Mouse (Mus musculus) G1E (cell line): ENCODE data around the gene Adamtsl3. TPM values are rescaled to one million over a fixed set of nuclear protein-coding genes. Genes with fewer than 3 reads are reported as not detected.

ENCODE experiments used
- ATAC-seq: 2 replicates; pipeline ENCODE4 v1.8.0; 2016; ENCODE audit warnings: mild to moderate bottlenecking; ENCODE audit not compliant: insufficient number of reproducible peaks, poor library complexity, low FRiP score, severe bottlenecking; ENCODE audit errors: extremely low read depth
- DNase-seq: peaks from one replicate; pipeline ENCODE4 v3.0.0; 2012; ENCODE audit warnings: low spot score
- H3K27me3 ChIP-seq: 2 replicates; pipeline ENCODE4 v1.6.1; 2012; ENCODE audit warnings: mild to moderate bottlenecking, low read length, inconsistent platforms; ENCODE audit not compliant: insufficient read depth
- H3K36me3 ChIP-seq: replicated peaks from 2 replicates; pipeline ENCODE3; 2012; ENCODE audit warnings: mild to moderate bottlenecking, inconsistent platforms
- H3K4me1 ChIP-seq: 2 replicates; pipeline ENCODE4 v1.6.1; 2012; ENCODE audit warnings: low read depth, low read length, inconsistent platforms, mixed read lengths; ENCODE audit not compliant: insufficient read depth
- H3K4me3 ChIP-seq: 2 replicates; pipeline ENCODE4 v1.5.1; 2012; ENCODE audit warnings: low read depth, mild to moderate bottlenecking, inconsistent platforms, low read length, moderate library complexity, mixed read lengths
- H3K9me3 ChIP-seq: replicated peaks from 2 replicates; pipeline ENCODE4 v1.6.1; 2012; ENCODE audit warnings: inconsistent platforms
- CTCF ChIP-seq: IDR thresholded peaks from 2 replicates; pipeline ENCODE4 v1.5.1; 2012; ENCODE audit warnings: low read depth, low read length, inconsistent platforms, mixed read lengths
- GATA1 ChIP-seq: IDR thresholded peaks from 2 replicates; pipeline ENCODE4 v1.6.1; 2012; ENCODE audit warnings: borderline replicate concordance, low read length, inconsistent platforms, mixed read lengths
- GATA2 ChIP-seq: IDR thresholded peaks from 2 replicates; pipeline ENCODE4 v1.6.1; 2012; ENCODE audit warnings: low read depth, low read length, inconsistent platforms, borderline replicate concordance
- POLR2AphosphoS5 ChIP-seq: IDR thresholded peaks from 2 replicates; pipeline ENCODE4 v1.6.1; 2012; ENCODE audit warnings: low read depth, low read length, inconsistent platforms; ENCODE audit not compliant: insufficient replicate concordance
- TAL1 ChIP-seq: conservative IDR thresholded peaks from 2 replicates; pipeline ENCODE4 v1.6.1; 2012; ENCODE audit warnings: low read depth, low read length, inconsistent platforms, mixed read lengths
- polyA plus RNA-seq: library from polyadenylated mRNA; stranded (reverse); fragments of >175 nt; gene quantifications from 2 replicates; pipeline ENCODE4 v1.2.3, GENCODE M21; 2012
- total RNA-seq, 2 experiments: library from RNA; stranded (forward) in 1 of 2; stranded (reverse) in 1 of 2; fragments of 200-1000 nt in 1 of 2; fragments of >200 nt in 1 of 2; fragmentation: Nextera tagmentation in 1 of 2; gene quantifications; 2 replicates each; pipeline ENCODE4 v1.2.3; 2014 to 2017

Gene Adamtsl3
- total and polyA plus RNA-seq, 3 experiments = 0.49 TPM; not detected in 2

- TF ChIP-seq TAL1 = no peak
- no peak for TF ChIP-seq GATA2
- TF ChIP-seq POLR2AphosphoS5 = no peak
- TF ChIP-seq CTCF = no peak
- TF ChIP-seq GATA1 = no peak
- ATAC-seq (no peak), DNase-seq (no peak)
- H3K27me3 ChIP-seq = no peaks in the 10 kb centered on the region
- H3K36me3 ChIP-seq = no peaks in the 10 kb centered on the region
- H3K9me3 ChIP-seq = no peaks in the 10 kb centered on the region
- H3K4me3 ChIP-seq = no peak overlapping the region
- H3K4me1 ChIP-seq = no peaks in the 10 kb centered on the region
Measured at GRCm38 (mm10) chr7:82533188-82533587, 197.7 kb downstream of the Adamtsl3 start.

DNA sequence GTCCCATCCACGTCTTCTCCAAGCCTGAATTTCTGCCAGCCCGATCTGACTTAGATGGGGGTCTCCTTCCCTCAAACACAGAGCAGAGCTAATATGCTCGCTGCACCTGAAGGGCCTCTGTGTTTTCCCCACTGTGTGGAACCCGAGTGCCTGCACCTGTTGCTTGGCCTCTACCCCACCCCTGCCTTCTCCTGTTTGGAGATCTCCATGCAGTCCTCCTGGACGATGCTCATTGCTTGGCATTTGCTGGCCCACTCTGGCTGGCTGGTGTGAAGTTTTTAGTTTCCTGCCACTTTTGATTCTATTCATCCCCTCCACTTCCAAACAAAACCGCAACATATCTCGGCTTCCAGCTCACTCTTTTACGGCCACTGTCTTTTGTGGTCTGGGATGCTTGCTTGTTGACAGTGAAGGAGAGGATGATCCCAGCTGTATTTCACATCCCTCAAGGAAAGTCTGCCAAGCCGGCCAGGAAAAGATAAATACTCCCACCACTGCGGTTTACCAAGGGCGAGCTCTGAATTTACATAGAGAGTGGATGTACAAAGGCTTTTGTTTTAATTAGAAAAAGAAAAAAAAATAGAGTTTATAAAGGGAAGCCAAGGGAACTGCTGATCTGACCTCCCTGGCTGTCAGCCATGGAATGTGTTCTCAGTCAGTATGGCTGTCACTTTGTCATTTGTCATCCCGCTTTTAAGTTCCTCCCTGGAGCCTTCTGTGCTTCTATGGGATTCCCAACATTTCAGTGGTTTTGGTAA, 198.4 kb downstream of the Adamtsl3 start:
- H3K27me3 ChIP-seq = no peaks in the 10 kb centered on the region
- no peaks in the 10 kb centered on the region for H3K4me1 ChIP-seq
- H3K4me3 ChIP-seq = no peak overlapping the region
- ATAC-seq (no peak), DNase-seq (no peak)
- H3K9me3 ChIP-seq = no peaks in the 10 kb centered on the region
- H3K36me3 ChIP-seq = no peaks in the 10 kb centered on the region
- TF ChIP-seq POLR2AphosphoS5 (no peak), TAL1 (no peak)

GRCm38 (mm10) chr7:82544390-82544919, 209.0 kb downstream of the Adamtsl3 start:
- no peaks in the 10 kb centered on the region for H3K4me1 ChIP-seq
- H3K4me3 ChIP-seq = no peak overlapping the region
- TF ChIP-seq GATA1 = no peak
- no peak for TF ChIP-seq CTCF
- no peak for TF ChIP-seq GATA2
- no peak for TF ChIP-seq TAL1
- TF ChIP-seq POLR2AphosphoS5 = no peak
- DNase-seq = no peak
- H3K27me3 ChIP-seq = no peaks in the 10 kb centered on the region
- no peak for ATAC-seq
- H3K36me3 ChIP-seq = no peaks in the 10 kb centered on the region
- no peaks in the 10 kb centered on the region; the same call in 1 of the 2 replicates for H3K9me3 ChIP-seq

DNA sequence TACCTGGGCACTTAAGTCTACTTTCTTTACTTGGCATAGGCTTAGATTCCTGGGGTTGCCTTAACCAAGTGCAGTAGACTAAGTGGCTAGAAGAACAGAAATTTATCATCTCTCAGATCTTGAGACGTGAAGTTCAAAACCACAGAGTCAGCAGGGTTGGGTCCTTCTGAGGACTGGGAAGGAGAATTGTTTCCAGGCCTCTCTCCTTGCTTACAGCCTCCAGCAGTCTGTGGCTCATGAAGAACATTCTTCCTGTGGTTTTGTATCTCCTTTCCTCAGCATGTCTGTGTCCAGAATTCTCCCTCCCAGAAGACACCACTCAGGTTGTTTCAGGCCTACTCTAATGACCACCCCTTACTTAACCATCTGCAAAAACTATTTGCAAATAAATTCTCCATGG, 216.5 kb downstream of the Adamtsl3 start:
- Histone ChIP-seq H3K36me3 (no peaks in the 10 kb centered on the region), H3K4me3 (no peak overlapping the region), H3K27me3 (no peaks in the 10 kb centered on the region), H3K4me1 (no peaks in the 10 kb centered on the region), H3K9me3 (no peaks in the 10 kb centered on the region)
- ATAC-seq (no peak), DNase-seq (no peak)
- TF ChIP-seq POLR2AphosphoS5 = no peak
- no peak for TF ChIP-seq GATA1
- no peak for TF ChIP-seq GATA2
- no peak for TF ChIP-seq CTCF
- TF ChIP-seq TAL1 = no peak

DNA sequence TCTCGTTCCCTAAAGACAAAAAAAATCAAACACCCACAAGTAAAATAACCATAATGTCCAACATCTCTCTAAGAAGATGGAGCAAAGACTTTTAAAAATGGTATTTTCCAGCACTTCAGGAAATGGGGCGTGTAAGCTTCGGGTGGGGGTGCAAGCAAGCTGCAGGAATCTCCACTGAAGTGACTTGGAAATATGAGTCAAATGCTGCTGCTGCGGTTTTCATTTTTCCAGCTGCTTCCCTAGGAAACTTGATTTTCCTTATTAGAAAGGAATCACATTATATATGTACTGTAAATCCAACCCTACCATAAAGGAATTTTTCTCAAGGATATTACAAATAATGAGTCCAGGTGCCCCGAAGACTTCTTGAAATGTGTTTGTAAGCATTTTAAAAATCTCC, 220.3 kb downstream of the Adamtsl3 start:
- no peaks in the 10 kb centered on the region for H3K27me3 ChIP-seq
- no peaks in the 10 kb centered on the region for H3K9me3 ChIP-seq
- H3K4me1 ChIP-seq = no peaks in the 10 kb centered on the region
- TF ChIP-seq GATA1 = no peak
- no peak for TF ChIP-seq POLR2AphosphoS5
- TF ChIP-seq GATA2 = no peak
- no peak overlapping the region for H3K4me3 ChIP-seq
- H3K36me3 ChIP-seq = no peaks in the 10 kb centered on the region
- no peak for DNase-seq
- ATAC-seq = no peak

- DNase-seq (no peak), ATAC-seq (no peak)
- no peaks in the 10 kb centered on the region for H3K9me3 ChIP-seq
- H3K4me1 ChIP-seq = no peaks in the 10 kb centered on the region
- TF ChIP-seq TAL1 = no peak
- TF ChIP-seq GATA2 = no peak
- no peak for TF ChIP-seq POLR2AphosphoS5
- TF ChIP-seq GATA1 = no peak
- TF ChIP-seq CTCF = no peak
- no peaks in the 10 kb centered on the region for H3K27me3 ChIP-seq
- H3K36me3 ChIP-seq = no peaks in the 10 kb centered on the region
- H3K4me3 ChIP-seq = no peak overlapping the region
Measured at GRCm38 (mm10) chr7:82556417-82556816, 220.9 kb downstream of the Adamtsl3 start.
